Mouse (Mus musculus) gastrocnemius, postnatal 25 days (tissue): ENCODE data around the gene Lzic. TPM values are rescaled to one million over a fixed set of nuclear protein-coding genes. Genes with fewer than 3 reads are reported as not detected.

ENCODE experiments used
- DNase-seq: peaks from one replicate; pipeline ENCODE4 v3.0.0; 2022
- total RNA-seq, 2 experiments: library from RNA; stranded (reverse); gene quantifications; 1 replicate in 1 of 2; 2 replicates in 1 of 2; pipeline ENCODE4 v1.2.3; 2021

Gene Lzic
- total RNA-seq, 2 experiments from 2014 or later: 12.5 to 13.0 TPM

DNA sequence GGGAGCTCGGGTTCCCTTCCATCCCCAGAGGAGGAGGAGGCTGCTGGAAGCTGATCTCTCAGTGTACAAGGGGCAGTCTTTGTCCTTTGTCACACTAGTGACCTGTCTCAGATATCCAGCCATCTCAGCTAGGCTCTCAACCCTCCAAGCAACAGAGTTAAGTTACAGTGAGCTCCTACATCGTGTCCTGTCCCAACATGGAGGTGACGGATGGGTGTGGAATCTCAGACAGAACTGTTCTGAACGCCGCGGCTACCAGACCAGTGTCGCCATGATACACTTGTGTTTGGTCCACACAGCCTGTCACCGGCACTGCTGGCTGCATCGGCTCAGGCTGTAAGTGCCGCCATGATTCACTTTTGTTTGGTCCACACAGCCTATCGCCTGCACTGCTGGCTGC, 8.0 kb upstream of the Lzic start, which contains the start of gene Tmem274:
TSS of gene Tmem274 (plus strand) at position 301 of the 400 bp plus-strand sequence.
- DNase-seq: no peak

DNA sequence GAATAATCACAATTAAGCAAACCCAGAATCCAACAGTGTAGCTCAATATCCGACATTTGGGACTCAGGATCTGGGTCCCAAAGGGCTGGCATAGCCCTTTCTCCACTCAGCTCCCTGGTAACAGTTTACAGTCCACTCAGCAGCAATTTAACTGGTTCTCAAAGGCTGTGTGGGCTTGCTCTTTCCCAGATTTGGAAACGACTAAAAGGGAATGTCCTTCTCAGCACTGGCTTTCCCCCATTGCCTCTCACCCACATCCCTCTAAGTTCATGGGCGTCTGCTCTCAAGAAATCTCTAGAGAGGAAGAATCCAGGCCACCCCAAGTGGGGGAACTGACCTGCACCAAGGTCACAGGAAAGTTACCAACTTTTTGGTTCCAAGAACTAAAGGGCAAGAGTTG, 463 bp upstream of the Lzic start:
- DNase-seq: no peak

DNA sequence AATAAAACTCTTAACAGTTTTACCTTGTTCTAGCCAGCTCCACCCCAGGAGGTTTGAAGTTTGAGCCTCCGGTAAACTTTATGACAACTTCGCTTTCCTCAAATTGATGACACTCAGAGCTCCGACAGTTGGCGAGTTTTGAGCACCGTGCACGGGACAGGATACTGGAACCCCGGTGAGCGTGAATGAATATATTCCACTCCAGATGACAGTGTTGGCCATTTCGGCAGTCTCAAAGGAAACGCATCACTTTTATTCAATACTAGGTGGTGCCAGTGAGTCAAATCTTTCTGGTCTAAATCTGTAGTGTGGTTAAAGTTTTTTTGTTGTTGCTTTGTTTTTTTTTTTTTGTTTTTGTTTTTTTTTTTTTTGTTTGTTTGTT, 787 bp downstream of the Lzic start:
- no peak for DNase-seq

DNA sequence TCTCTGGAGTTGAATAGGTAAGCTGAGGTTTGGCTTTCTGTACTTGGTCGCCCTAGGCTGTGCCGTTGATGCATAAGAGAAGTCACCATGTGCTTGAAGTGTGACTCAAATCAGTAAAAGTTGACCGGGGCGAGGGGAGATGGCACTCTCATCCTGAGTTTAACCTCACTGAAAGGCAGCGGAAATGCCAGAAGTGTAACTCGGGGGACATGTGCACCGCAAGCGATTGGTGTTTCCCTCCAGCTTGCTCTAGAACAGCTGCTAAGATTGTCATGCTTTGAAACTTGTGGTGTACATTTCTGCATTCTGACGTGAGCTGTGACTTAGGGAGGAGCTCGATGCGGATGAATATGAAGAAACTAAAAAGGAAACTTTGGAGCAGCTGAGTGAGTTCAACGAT, 2.7 kb downstream of the Lzic start:
- no peak for DNase-seq

DNA sequence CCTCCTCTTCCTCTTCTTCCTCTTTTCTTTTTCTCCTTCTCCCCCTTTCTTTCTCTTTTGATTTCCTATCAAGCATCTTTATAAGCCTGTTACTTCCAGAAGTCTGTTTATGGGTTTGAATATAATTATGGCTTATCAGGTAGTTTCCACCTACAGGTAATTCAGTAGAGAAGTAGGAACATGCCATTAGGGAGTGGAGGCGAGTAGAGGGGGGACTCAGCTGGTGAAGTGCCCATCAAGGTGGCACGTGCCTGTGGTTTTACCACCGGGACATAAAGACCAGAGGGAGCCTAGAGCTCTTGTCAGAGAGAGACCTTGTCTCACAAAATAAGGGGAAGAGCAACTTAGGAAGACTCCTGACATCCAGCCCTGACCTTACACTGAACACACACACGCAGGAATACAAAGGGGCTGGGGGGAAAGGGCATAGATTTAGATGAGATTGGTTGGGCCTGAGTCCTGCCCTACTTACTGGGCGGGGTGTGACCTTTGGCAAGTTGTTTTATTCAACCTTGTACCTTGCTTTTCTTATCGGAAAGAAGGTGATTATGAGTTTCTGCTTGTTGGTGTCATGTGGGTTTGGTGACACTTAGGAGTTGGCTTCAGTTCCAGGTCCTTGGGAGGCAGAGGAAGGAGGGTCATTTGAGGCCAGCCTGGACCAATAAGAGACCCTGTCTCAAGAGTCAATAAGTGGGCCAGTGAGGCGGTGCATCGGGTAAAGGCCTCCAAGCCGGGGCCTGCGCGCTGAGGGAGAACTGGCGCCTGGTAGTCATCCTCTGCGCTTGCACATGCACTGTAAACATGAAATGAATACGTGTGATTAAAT, 4.6 kb downstream of the Lzic start:
- DNase-seq: no peak

DNA sequence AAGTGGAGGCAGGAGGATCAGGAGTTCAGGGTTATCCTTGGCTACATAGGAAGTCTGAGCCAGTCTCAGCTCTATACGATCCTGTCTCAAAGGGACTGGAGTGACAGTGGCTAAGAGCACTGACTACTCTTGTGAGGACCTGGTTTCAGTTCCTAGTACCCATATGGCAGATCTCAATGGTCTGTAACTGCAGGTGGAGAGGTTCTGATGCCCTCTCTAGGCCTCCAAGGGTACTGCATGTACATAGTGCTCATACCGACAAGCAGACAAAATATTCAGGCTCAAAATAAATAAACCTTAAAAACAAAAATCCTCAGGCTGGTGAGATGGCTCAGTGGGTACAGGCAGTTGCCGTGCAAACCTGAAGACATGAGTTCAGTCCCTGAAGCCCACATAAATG, 6.1 kb downstream of the Lzic start:
- no peak for DNase-seq

DNA sequence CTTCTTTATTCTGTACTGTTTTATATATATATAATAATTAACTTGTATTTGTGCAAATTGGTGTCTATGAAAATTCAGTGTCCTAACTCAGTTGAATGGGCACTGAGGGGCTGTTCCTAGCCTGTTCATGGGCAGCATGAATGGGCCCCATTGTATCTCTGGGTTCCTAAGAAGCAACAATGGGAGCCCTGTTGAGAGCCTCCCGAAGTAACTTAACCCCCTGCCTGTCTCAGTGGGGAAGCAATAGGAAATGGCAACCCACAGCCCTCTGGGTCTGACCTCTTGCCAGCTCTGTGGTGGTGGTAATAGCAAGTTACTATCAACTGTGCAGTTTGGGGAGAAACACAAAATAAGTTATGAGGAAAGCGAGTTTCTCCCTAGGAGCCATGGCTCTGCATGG, 11.6 kb downstream of the Lzic start:
- DNase-seq: no peak

DNA sequence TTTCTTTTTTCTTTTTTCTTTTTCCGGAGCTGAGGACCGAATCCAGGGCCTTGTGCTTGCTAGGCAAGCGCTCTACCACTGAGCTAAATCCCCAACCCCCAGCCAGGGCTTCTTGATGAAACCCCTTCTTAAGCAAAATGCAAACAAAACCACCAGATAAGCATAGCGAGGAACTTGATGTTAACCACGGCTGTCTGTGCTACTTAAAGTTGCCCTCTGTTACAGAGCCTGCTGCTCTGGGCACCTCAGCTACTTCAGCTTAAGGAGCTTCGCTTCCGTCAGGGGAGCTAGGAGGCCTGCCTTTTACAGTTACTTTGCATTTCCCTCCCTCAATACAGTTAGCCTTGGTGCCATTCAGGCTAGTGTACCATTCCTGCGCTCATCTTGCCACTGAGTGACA, 13.9 kb downstream of the Lzic start:
- no peak for DNase-seq

DNA sequence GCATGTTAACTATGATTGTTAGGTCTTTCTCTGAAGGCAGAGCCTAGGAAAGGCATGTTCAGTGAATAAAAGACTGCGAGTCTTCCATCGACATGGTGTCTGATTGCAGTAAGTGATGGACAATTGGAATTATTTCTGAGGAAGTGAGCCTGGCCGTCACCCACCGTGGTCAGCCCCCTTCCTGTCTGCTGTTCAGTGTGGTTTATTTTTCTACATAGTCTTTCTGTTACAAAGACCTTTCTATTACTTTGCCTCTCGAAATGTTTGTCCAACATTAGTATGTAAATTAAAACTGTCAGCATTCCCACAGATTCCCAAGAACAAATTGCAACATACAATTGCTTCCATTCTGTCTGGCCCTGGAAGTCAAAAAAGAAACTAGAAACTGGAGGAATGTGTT, 14.8 kb downstream of the Lzic start:
- DNase-seq: no peak

DNA sequence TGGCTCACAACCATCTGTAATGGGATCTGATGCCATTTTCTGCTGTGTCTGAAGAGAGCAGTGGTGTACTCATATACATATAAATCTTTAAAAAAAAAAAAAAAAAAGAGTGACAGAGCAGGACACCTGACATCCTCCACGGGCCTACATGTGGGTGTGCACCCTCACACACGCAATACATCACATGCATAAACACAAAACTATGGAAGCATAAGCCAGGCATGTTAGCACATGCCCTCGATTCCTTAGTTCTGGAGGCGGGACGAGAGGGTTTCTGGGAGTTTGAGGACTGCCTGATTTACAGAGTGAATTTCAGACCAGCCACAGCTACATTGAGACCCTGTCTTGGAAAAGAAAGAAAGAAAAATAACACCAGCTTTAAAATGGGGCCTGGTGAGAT, 19.3 kb downstream of the Lzic start:
- DNase-seq: no peak

DNA sequence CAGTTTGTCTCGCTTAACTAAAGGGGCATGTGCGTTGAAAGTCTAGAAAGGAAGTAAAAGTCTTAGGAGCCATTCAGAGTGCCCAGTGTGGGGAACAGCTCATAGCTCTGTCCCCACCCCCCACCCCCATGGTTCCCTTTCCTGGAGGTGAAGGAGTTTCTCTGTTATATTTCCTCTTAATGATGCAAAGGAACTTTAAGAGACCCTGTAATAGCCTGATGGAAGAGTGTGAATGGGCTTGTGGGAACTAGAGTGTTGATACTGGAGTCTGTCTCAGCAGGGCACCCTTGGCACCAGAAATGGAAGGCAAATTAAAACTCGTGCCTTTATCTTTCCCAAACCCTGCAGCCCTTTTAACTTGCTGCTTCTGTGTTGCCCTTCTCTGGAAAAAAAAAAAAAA, 19.8 kb downstream of the Lzic start:
- DNase-seq: no peak

DNA sequence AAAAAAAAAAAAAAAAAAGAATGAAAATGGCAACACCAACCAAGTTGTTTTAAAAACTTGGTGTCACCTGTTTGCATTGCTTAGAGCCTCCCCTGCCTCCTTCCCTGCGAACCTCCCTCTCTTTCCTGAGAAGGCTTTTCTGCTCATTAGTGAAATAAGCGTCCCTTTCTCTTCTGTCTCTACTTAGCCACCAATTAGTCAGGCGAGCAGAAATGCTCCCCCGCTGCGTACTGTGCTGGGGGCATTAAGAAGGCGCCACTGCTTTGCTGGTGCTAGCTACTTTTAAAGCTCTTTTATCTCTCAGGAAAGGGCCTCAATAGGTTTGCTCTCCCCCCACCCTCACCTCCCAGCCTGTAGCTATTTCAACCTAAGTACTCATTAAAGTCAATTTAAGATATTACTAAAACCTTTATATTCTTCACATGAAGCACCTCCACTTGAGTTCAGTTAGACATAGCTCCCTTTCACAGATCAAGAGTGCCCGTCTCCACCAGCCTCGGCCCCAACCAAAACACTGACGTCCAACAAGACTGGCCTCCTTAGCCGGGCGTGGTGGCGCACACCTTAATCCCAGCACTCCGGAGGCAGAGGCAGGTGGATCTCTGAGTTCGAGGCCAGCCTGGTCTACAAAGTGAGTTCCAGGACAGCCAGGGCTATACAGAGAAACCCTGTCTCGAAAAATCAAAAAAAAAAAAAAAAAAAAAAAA, 20.4 kb downstream of the Lzic start:
- no peak for DNase-seq

DNA sequence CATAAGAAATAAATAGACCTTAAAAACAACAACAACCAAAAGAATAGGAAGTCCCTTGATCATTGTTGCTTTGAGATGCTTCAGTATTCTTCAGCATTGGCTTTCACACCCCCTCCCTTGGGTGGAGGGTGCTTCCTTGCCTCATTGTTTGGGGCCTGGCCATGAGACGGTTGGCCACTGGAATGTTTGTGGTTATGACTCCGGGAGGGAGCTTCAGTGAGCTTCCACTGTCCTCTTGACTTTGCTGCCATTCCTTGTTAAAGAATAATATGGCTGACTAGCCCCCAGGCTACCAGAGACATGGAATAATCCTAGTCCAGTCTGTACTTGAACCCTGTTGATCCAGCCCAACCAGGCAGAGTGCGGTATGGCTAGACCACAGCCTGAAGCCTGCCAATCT, 21.9 kb downstream of the Lzic start:
- no peak for DNase-seq

DNA sequence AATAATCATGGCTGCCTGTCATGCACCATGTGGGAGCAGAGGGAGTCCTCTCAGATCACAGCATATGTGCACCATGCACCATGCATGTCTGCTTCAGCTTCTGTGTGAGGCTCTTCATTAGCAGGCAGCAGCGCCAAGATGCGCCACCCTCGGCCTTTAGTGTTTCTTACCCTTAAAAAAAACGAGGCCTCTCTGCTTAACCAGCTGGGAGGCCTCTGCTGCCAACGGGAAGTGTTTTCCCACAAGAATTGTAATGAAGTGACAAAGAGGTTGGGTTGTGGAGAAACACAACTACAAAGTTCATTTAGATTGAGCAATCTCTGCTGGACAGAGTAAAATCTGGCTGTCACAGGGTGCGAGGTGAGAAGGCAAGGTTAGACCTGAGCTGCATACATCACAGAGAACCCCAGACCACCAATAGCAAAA, 26.2 kb downstream of the Lzic start:
- DNase-seq: no peak

DNA sequence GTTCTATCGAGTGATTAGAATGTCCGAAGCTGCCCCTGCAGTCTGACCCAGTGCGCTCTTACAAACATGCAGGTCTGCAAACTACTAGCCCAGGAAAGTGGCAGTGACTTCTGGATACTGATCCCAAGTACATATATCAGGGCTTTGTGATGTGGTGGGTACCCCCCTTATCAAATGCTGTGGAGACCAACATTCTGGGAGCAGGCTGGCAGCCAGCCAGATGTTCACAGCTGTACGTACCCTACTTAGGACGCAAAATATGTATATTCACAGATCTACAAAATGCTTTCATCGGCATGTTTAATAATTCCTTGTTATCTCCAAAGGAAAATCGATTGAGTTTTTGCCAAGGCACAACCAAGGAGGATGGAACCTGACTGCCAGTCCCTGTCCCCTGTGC, 27.0 kb downstream of the Lzic start:
- DNase-seq: no peak

DNA sequence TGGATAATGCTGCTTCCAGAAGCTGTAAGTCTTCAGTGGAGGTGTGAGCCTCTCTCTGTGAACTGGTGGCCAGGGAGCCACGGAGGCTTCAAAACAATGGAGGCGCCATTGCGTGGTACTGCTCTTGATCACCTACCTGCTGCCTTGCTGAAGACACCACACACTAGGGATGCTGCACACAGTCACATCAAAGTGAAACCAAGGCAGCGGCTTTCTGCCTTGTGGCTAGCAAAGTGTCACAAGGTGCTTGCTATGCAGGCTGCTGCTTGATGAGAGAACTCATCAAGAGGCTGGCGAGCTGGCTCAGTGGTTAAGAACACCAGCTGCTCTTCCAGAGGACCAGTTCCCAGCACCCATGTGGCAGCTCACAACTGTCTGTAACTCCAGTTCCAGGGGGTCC, 30.7 kb downstream of the Lzic start:
- DNase-seq: no peak

DNA sequence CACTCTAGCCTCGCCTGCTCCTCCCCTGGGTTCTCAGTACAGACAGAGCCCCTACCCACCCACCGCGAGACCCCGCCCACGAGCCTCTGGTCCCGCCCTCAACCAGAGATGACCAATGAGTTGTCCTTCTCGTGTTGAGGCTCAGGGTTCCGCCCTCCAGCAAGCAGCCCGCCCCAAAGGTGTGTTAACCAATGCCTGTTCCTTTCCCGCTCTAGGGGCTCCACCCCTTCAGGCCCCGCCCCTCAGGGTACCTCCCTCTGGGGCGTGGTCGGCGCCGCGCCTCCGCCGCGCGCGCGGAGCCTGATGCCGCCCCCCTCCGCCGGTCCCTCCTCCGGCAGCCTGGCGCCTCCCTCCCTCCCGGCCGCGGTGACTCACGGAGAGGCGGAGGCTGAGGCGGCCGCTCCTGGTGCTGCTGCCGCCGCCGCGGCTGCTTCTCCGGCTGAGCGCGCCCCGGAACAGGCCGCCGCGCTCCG, 32.9 kb downstream of the Lzic start, which contains the start of gene Ctnnbip1:
TSS of gene Ctnnbip1 (plus strand) at position 369 of the 473 bp plus-strand sequence.
- peak; percentile 99 for DNase-seq

DNA sequence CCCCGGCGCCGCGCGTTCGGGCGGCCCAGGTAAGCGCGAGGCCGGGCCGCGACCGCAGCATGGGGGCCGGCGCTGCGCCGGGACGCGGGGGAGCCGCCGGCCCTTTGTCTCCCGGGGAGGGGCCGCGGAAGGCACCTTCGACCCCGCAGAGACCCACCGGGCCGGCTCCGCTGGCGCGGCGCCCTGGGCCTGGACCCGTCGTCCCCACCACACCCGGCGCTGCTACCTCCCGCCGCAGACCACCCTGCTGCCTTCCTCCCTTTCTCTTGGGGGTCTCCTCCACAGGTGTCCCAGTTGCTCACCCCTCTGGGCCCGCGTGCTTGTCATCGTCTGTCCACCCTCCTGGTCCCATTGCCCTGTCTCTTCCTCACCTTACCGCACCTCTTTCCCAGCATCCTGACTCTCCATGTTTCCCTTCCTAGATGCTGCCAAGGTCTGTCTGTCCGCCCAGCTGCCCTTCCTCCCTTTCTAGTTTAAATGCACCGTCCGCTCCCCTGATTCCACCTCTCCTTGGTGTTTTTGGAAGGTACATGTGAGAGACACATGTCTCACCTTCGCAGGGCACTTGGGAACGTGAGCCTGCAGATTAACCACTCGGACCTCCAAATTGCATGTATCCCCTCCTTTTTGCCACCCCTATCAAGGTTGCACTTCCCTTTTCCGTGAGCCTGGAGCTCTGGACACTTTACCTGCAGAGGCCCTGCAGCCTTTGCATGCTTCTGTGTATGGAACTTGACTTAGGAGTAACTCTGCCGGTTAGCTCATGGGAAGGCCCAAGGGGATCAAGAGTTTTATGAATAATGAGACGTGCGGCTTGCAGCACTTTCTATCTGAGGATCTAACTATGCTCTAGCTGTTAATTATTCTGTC, 33.6 kb downstream of the Lzic start:
- DNase-seq: no peak

DNA sequence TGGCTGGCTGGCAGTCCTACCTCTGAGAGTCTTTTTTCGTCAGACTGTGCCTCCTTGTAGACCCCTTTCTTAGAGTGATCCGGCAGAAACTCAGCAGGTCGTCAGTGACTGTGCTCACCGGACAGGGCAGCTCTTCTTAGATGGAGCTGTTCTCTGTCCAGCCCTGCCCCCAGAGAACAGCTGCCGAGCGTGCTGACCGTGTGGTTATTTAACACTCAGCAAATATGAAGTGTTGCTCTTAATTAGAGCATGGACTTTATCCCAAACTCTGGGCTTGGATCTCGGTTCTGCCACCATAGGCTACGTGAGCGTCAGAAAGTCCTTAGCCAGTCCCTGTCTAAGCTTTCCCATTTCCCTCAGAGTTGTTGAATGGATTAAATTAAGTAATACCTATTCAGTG, 36.2 kb downstream of the Lzic start:
- no peak for DNase-seq

DNA sequence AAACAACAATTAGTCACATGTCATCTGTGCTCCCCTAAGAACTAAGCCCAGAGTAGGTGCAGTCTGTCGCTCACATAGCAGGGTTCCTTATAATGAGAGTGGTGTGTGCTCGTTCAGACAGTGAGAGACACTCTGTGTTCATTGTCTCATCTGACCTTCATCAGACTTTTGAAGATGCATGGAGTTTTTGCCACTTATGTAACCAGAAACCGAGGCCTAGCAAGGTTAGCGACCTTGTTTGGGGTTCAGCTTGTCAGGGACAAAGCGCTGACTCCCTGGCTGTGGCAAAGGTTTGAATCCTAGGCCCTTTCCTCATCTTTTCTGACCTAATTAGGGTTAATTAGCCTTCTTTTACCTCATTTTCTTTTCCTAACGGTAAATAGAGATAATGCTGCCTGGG, 38.9 kb downstream of the Lzic start:
- no peak for DNase-seq

DNA sequence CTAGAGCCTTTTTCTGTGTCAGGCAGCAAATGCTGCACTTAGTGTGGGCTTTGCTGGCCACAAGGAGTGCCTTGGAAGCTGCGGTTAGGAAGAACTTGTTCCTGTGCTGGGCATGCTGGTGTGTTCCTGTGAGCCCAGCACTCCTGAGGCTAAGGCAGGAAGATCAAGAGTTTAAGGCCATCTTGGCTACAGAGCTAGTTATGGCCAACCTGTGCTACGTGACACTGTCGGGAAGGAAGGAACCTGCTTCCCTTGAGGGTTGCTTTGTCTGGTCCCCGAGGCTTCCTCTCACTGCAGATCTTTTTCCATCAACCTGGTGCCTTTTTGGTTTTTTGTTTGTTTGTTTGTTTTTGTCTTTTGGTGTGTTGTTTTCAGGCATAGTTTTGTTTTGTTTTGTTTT, 40.1 kb downstream of the Lzic start:
- peak; percentile 8 for DNase-seq

DNA sequence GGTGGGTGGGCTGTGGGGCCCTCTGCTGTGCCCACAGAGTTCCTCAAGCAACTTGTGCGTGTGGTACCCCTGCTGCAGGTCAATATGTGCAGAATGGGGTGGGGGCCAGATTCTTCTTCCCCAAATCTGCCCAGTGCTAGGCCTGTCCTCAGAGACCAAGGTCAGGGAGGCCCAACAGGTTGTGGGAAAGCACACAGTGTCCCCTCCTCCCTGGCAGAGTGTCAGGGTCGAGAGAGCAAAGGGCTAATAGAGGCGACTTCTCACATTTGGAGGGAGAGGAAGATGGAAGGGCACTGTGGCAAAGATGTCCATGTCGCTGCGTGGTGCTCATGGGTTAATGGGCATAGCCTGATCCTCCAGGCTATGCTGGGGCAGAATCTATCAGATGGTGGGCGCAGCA, 40.8 kb downstream of the Lzic start:
- DNase-seq: no peak

DNA sequence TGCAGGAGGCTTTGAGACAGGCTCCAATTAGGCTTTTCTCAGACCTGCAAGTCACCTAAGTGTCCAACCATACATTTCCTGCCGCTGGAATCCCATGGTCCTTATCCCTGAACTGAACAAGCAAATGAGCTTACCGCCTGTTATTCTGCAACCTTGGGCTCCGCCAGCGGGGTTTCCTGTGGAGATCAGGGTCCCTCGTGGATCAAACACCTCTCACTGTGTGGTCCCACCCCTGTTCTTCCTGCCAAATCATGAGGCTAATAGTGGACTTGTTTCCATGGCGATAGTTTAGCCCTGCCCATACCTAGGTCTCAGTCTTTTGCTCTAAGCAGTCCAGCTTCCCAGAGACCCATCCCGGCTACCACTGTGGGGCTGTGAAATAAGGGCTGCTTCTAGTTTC, 41.3 kb downstream of the Lzic start:
- peak; percentile 59 for DNase-seq
